Mouse (Mus musculus) Patski (cell line): ENCODE data around the gene Klf16. TPM values are rescaled to one million over a fixed set of nuclear protein-coding genes. Genes with fewer than 3 reads are reported as not detected.

Source experiments
- ATAC-seq: fragments of 100-300 bp; one replicate; pipeline ENCODE4 v1.8.0; 2021
- CTCF ChIA-PET: fragments of 350-600 bp; sonication (Branson Sonifier 250); formaldehyde crosslinking; loops from one replicate; lab custom pipeline; 2022; ENCODE audit warnings: inconsistent platforms; lab: Charles Lee
- POLR2A ChIA-PET: fragments of 350-600 bp; sonication (Branson Sonifier 250); formaldehyde crosslinking; loops from one replicate; lab custom pipeline; 2022; ENCODE audit warnings: antibody characterized with exemption, inconsistent platforms; lab: Charles Lee
- DNase-seq: peaks from one replicate; pipeline ENCODE4 v3.0.0-alpha.2; 2011; ENCODE audit warnings: low read depth, low spot score
- H3K27me3 ChIP-seq: fragments of 371-371 bp; one replicate; pipeline ENCODE4 v1.5.1; 2021
- CTCF ChIP-seq: fragments of 100-300 bp; IDR thresholded peaks from one replicate; pipeline ENCODE4 v1.5.1; 2021
- in situ Hi-C: fragments of 300-500 bp; cut with MboI; formaldehyde crosslinking; loops from 3 replicates; pipeline ENCODE4 v1.11.1; 2018; ENCODE audit warnings: low pct_unique_long_range_greater_than_20kb, mixed read lengths
- polyA plus RNA-seq: library from polyadenylated mRNA; unstranded; gene quantifications from one replicate; pipeline ENCODE4 v1.2.3, GENCODE M21; 2021

Gene Klf16
- polyA plus RNA-seq, 1 experiment from 2014 or later: 18.7 TPM

DNA sequence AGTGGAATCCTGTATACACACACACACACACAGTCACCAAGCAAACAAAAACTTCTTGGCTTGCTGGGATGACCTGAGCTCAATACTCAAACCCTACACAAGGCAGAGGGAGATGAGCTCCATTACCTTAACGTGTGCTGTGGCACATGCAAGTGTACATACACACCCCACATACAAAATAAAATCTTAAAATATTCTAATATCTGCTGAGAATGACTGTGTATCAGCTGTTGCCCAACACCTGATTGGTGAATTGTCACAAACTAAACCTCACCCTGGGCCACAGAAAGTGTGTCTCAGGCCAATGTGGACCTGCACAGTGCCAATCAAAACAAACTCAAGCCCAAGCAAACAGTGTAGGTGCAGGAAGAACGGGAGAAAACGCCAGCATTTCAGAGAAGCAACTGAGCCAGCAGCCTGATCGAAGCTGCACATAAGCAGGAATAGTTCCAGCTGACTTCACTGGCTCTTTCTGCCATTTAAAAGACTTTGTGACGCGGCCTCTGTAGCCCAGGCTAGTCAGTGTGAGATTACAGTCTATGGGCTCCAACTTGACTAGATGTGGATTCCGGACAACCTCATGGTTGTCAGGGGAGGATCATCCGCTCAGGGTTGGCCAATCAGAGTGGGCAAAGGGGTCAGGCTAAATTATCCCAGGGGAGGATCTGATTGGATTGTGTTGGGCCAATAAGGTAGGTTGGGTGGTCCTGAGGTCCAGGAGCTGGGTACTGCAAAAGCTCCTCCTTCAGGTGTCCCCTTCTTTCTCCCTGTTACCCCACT is 42.5 kb upstream of the Klf16 start:
- TF ChIP-seq CTCF: no peak
- DNase-seq (no peak), ATAC-seq (no peak)
- H3K27me3 ChIP-seq: no peaks in the 10 kb centered on the region
- POLR2A ChIA-PET: interaction anchor here (1.4 kb wide), 1 partner anchor 9 kb away, joined by 3 read pairs; no protein-coding TSS in a partner anchor
- in situ Hi-C loops: no loop called here
- CTCF ChIA-PET: interaction anchor here (1.8 to 2.4 kb wide), 2 partner anchors 16 to 41 kb away, joined by 6 to 11 read pairs; no protein-coding TSS in a partner anchor

DNA sequence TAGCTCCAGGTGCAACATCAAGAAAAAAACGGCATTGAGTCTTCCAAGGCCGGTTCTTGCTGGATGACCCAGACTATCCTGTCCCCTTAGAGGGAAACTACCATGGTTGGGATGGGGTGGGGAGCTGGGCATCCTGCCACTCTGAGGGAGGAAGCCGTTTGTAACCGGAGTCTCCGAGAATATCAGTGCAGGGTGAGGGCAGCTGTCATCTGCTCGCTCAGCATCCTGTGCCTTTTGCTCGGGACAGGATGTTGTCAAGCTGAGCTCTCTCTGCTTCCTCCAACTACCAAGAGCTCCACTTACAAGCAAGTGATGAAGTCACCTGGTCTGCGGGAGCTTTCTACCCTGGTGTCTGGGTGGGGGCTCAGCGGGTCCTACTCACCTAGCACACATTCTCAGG is 41.1 kb upstream of the Klf16 start:
- TF ChIP-seq CTCF: no peak
- no peaks in the 10 kb centered on the region for H3K27me3 ChIP-seq
- ChIA-PET CTCF (interaction anchor here (1.8 to 2.4 kb wide), 2 partner anchors 15 to 39 kb away, joined by 6 to 11 read pairs; no protein-coding TSS in a partner anchor), POLR2A (interaction anchor here (0.7 kb wide), 1 partner anchor 88 kb away, joined by 3 read pairs; no protein-coding TSS in a partner anchor)
- DNase-seq (no peak), ATAC-seq (no peak)
- in situ Hi-C loops: no loop called here

DNA sequence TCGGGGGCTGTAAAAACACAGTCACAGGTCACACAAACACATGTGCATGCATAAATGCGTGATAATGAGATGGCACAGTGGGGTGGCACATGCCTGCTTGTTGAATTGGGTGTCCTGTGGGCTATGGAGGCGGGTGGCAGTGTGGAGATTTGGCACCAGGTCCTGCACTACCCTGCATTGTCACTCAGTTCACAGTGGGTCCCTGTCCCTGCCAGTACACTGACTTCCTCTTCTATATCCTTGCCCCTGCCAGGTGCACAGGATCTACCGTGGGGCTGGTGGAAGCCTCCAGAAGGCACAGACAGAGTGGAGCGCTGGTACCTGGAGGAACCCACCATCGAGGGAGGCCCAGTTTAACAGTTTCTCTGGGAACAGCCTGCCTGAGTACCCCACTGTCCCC is 37.2 kb upstream of the Klf16 start:
- no peaks in the 10 kb centered on the region for H3K27me3 ChIP-seq
- ATAC-seq (no peak), DNase-seq (no peak)
- POLR2A ChIA-PET: interaction anchor here (1.2 kb wide), 1 partner anchor 10 kb away, joined by 4 read pairs; no protein-coding TSS in a partner anchor
- no peak for TF ChIP-seq CTCF
- in situ Hi-C loops: no loop called here
- CTCF ChIA-PET: no interaction called here

DNA sequence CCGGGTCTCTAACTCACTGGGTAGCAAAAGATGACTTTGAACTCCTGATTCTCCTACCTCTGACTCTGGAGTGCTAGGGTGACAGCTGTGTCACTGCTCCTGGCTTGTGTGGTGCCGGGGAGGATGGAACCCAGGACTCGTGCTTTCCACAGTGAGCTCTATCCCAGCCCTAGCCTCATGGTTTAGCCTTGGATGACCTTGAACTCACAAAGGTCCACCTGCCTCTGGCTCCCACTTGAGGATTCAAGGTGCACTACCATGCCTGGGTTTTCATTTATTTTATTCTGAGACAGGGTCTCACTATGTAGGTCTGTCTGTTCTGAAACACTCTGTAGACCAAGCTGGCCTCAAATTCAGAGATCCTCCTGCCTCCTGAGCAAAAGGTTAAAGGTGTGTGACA is 36.7 kb upstream of the Klf16 start:
- POLR2A ChIA-PET: interaction anchor here (0.7 to 1.2 kb wide), 2 partner anchors 10 to 11 kb away, joined by 4 to 6 read pairs; no protein-coding TSS in a partner anchor
- TF ChIP-seq CTCF: no peak

DNA sequence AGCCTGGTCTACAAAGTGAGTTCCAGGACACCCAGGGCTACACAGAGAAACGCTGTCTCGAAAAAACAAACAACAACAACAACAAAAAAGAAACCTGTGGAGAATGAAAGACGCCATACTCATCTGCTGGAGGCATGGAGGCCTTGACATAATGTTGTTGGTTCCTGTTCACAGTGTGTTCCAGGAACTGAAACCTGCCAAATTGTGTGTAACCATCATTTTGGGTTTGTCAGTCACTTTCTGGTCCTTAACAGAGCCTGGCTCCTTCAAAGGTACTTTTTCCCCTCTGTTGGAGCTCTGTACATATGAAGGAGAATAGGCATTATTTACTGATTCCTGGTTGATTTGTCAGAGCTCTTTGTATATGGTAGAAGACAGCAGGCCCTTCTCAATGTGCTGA is 34.8 kb upstream of the Klf16 start:
- in situ Hi-C loops: no loop called here
- ChIA-PET POLR2A (interaction anchor here (0.6 kb wide), 1 partner anchor 180 kb away, joined by 3 read pairs; no protein-coding TSS in a partner anchor), CTCF (interaction anchor here (1.3 kb wide), 2 partner anchors 10 to 95 kb away, joined by 3 read pairs; no protein-coding TSS in a partner anchor)
- DNase-seq (no peak), ATAC-seq (no peak)
- no peaks in the 10 kb centered on the region for H3K27me3 ChIP-seq
- no peak for TF ChIP-seq CTCF

More for the DNA sequence above, 36.7 kb upstream of the Klf16 start:
- CTCF ChIA-PET: no interaction called here
- no peak for DNase-seq
- ATAC-seq: no peak
- H3K27me3 ChIP-seq: no peaks in the 10 kb centered on the region
- in situ Hi-C loops: no loop called here

DNA sequence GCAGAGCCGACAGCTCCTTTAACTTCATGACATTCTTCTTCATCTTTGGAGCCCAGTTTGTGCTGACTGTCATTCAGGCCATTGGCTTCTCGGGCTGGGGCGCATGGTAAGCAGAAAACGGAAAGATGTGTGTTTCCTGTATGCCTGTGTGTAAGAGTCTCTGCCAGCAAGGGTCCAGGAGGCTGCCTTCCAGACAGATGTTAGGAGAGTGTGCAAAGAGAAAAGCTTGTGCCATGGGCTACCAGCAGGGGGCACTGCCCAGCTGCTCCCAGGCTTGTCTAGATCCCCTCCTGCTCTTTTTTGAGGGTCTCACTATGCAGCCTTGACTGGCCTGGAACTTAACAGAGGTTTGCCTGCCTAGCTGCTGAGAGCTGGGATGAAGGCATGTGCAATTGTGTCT is 33.9 kb upstream of the Klf16 start:
- no peak for ATAC-seq
- POLR2A ChIA-PET: interaction anchor here (1.0 kb wide), 1 partner anchor 9 kb away, joined by 3 read pairs; no protein-coding TSS in a partner anchor
- no peaks in the 10 kb centered on the region for H3K27me3 ChIP-seq
- CTCF ChIA-PET: interaction anchor here (0.8 to 1.6 kb wide), 8 partner anchors 9 to 95 kb away, joined by 3 to 5 read pairs (median 3); no protein-coding TSS in a partner anchor
- no peak for TF ChIP-seq CTCF
- in situ Hi-C loops: no loop called here
- no peak for DNase-seq

DNA sequence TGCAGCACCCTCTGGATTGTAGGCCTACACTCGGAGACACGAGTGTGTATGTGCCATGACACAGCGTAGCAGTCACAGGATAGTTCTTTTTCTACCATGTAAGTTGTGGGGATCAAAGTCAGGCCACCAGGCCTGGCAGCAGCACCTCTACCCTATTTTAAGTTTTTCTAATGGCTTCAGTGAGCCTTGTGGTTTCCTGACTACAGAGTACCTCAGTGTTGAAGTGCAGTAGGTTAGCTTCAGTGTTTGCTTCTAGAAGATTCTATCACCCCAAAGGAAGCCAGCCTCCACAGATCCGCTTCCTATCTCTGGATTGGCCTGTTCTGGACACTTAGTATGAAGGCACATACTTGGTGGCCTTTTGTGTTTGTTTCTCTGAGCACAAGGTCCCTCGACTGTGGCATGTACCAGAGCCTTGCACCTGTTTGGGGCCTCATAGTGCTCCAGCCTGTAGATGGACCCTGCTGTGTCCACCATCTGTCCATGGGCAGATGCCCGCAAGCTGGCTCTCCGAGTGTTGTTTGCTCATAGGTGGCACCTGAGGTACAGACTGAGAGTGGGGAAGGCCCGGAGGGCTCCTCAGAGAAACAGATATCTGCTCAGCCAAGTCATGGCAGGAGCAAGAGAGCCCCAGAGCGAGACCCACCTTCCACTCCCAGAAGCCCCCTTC is 33.1 kb upstream of the Klf16 start:
- ATAC-seq: no peak
- ChIA-PET CTCF (interaction anchor here (0.8 to 1.6 kb wide), 6 partner anchors 14 to 90 kb away, joined by 3 to 5 read pairs (median 3); no protein-coding TSS in a partner anchor), POLR2A (interaction anchor here (1.0 kb wide), 1 partner anchor 10 kb away, joined by 3 read pairs; no protein-coding TSS in a partner anchor)
- no peaks in the 10 kb centered on the region for H3K27me3 ChIP-seq
- in situ Hi-C loops: no loop called here
- no peak for TF ChIP-seq CTCF
- DNase-seq: no peak

DNA sequence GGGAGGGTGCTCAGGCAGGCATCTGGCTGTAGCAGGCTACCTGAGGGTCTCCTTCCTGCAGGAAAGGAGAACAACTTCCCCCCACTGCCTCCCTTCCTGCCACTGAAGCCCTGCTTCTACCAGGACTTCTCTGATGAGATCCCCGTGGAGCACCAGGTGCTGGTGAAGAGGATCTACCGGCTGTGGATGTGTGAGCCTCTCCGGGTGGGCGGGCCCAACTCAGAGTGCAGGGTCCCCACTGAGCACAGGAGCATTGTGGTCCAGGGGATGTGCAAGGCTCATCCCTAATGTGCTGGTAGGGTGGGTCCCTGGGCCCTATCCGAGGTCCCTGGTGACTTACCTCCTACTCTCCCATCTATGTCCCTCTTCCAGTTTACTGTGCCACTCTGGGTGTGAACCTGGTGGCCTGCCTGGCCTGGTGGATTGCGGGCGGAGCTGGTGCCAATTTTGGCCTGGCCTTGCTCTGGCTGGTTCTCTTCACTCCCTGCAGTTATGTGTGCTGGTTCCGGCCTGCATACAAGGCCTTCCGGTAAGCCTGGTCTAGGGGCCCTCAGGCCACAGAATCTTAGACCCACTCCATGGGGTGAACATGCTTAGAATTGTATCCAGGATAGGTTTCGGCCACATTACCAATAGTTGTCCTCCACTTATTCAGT is 32.3 kb upstream of the Klf16 start:
- H3K27me3 ChIP-seq: no peaks in the 10 kb centered on the region
- no peak for ATAC-seq
- TF ChIP-seq CTCF: no peak
- in situ Hi-C loops: no loop called here
- CTCF ChIA-PET: no interaction called here
- DNase-seq: no peak
- POLR2A ChIA-PET: no interaction called here

DNA sequence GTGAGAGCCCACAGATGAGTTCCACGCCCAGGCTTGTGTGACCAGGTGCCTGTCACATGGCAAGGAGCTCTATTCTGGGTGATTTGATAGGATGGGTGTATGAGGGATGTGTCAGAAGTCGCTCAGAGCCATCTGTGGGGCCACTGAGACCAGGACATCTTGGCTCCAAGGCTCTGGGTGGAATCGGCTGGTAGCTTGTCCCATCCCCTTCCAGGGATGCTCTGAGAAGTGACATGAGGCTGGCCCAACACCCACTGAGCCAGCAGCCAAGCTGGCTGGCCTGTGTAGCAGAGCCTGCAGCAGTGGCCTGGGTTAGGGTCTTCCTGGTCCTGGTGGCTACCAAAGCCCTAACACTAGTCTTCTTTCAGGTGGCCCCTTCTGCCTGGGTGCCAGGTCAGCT is 31.3 kb upstream of the Klf16 start:
- ChIA-PET POLR2A (no interaction called here), CTCF (no interaction called here)
- no peak for TF ChIP-seq CTCF
- no peaks in the 10 kb centered on the region for H3K27me3 ChIP-seq
- DNase-seq (no peak), ATAC-seq (no peak)
- in situ Hi-C loops: no loop called here

DNA sequence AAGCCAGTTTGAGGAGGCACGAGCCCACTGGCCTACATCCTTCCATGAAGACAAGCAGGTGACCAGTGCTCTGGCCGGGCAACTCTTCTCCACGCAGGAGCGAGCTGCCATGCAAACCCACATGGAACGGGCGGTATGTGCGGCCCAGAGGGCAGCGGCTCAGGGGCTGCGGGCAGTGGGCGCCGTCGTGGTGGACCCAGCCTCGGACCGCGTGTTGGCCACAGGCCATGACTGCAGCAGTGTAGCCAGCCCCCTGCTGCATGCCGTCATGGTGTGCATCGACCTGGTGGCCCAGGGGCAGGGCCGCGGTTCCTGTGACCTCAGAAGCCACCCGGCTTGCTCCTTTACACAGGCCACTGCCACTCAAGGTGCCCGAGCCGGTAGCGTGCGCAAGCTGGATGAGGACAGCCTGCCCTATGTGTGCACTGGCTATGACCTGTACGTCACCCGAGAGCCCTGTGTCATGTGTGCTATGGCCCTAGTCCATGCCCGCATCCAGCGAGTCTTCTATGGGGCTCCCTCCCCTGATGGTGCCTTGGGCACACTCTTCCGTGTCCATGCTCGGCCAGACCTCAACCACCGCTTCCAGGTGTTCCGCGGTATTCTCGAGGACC is 29.7 kb upstream of the Klf16 start:
- H3K27me3 ChIP-seq: no peaks in the 10 kb centered on the region
- TF ChIP-seq CTCF: no peak
- DNase-seq: no peak
- ATAC-seq: no peak
- CTCF ChIA-PET: no interaction called here
- POLR2A ChIA-PET: no interaction called here
- in situ Hi-C loops: no loop called here
